Mouse (Mus musculus): Measurements from ENCODE around the gene Dnajb2. TPM values are rescaled to one million over a fixed set of nuclear protein-coding genes. Genes with fewer than 3 reads are reported as not detected.

Dnajb2 gene
- polyA plus RNA-seq, 1 experiment from 2014 or later: 16.9 TPM

DNA sequence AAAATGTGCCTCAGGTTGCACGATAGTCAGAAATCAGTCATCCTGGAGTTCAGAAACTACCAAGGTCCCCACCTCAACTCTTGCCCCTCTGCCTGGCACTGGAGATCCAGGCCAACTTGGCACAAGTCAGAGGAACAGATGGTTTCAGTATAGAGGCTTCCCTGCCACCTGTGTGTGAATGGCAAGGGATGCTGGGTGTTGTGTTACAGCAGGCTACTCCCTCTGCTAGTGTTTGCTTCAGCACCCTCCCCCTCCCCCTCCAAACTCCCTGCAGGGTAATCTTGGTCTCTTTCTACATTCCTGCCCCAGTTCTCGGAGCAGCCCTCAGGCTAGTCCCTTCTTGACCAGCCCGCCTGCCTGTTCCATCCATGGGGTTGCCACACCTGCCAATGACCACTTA, 14.3 kb downstream of the Dnajb2 start:
- H3K4me2 ChIP-seq: no peak overlapping the region
- H3K9me3 ChIP-seq (ENCODE audit: low read depth, low read length): no peaks in the 10 kb centered on the region
- H3K4me3 ChIP-seq (ENCODE audit: low read depth, low read length): no peak overlapping the region
- TF ChIP-seq CTCF (IDR thresholded peaks at IDR 0.05; ENCODE audit: low read depth): no peak
- 60% methylated on average over 3 of the region's 3 CpGs for WGBS
- ATAC-seq (ENCODE audit: insufficient read depth): no peak
- H3K9ac ChIP-seq: no peak overlapping the region
- no peak for DNase-seq
- H3K36me3 ChIP-seq (ENCODE audit: insufficient read depth): no peaks in the 10 kb centered on the region
- H3K4me1 ChIP-seq (ENCODE audit: insufficient read depth): peaks cover 7% of the 10 kb centered on the region; the same call in 1 of the 2 replicates
- H3K27me3 ChIP-seq (ENCODE audit: insufficient read depth, low read length): no peaks in the 10 kb centered on the region
- no peak overlapping the region for H3K27ac ChIP-seq (ENCODE audit: low read depth)

DNA sequence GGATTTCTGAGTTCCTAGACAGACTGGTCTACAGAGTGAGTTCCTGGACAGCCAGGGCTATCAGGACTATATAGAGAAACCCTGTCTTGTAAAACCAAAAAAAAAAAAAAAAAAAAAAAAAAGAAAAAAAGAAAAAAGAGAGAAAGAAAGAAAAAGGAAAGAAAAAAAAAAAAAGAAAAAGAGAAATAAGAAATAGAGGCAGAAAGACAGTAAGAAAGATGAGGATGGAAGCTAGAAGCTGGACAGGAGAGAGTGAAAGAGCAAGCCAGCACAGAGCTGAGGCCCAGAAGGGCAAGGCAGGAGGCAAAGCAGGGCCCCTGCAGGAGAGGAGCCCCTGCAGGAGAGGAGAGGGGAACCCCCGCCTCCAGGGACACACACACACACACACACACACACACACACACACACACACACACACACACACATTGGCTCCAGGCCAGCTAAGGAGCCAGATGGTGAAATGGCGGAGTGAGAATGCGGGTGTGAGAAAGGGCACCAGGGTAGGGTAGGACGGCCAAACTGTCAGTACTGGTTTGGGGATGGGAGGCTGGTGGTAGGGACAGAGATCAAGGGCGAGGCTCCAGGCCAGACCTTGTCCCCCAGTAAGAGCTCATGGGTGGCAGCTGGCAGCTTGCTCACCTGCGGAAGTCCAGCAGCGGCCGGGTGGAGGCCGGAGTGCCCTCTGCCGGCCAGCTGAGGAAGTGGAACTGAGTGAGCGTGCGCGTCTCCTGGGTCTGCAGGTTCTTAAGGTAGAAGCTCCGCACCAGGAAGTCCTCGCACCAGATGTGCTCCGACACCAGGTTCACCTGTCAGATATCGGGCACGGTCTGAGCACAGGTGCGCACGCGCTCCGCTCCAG, 15.1 kb downstream of the Dnajb2 start:
- peak; percentile 91 for TF ChIP-seq CTCF (IDR thresholded peaks at IDR 0.05; ENCODE audit: low read depth)
- no peaks in the 10 kb centered on the region for H3K9me3 ChIP-seq (ENCODE audit: low read depth, low read length)
- no peak overlapping the region for H3K9ac ChIP-seq

DNA sequence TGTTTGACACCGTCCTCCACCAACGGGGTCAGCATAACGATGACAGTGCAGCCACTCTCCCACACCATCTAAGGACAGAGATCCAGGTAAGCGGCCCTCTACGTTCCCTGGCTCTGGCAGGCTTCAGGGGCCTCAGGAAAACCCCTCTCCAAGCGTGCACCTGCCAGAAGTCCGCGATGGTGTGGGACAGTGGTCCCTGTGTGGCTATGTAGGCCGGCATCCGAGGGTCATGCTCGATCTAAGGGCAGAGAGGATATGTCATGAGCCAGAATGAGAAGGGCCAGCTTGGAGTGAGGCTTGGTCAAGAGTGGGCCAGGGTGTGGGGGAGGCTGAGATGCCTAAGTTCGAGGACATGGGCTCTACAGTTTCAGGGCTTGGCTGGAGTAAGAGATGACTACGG, 16.1 kb downstream of the Dnajb2 start:
- 65% methylated on average over 13 of the region's 13 CpGs for WGBS
- H3K4me2 ChIP-seq: no peak overlapping the region

More for the DNA sequence above, 15.1 kb downstream of the Dnajb2 start:
- peaks cover 7% of the 10 kb centered on the region; the same call in 1 of the 2 replicates for H3K4me1 ChIP-seq (ENCODE audit: insufficient read depth)
- peak overlapping the region; percentile 9; the same call in 1 of the 2 replicates for H3K4me3 ChIP-seq (ENCODE audit: low read depth, low read length)
- no peak overlapping the region for H3K27ac ChIP-seq (ENCODE audit: low read depth)
- H3K4me2 ChIP-seq: peak overlapping the region; percentile 54
- peak; percentile 22; the same call in 1 of the 2 replicates for ATAC-seq (ENCODE audit: insufficient read depth)
- DNase-seq: peak; percentile 80
- WGBS: 2% methylated on average over 22 of the region's 22 CpGs
- H3K36me3 ChIP-seq (ENCODE audit: insufficient read depth): no peaks in the 10 kb centered on the region
- H3K27me3 ChIP-seq (ENCODE audit: insufficient read depth, low read length): no peaks in the 10 kb centered on the region

DNA sequence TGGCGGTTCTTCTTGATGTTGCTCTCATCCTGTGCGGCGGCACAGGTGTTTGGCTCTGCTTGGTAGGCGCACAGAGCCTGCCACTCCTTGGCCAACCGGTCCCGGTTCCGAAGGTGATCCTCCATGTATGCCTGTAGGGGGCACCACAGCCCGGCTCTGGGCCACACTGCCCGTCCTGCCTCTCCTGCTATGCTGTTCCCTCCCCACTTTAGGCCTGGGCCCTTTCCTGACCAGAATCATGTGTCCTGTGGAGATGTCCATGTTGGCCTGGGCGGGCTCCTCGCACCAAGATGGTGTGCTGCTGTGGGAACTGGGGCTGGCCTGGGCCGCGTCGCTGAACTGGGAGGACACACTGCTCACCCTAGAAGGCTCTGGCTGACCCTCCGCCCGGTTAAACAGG, 16.8 kb downstream of the Dnajb2 start:
- Histone ChIP-seq H3K9ac (no peak overlapping the region), H3K27ac (ENCODE audit: low read depth) (no peak overlapping the region), H3K4me2 (no peak overlapping the region), H3K4me3 (ENCODE audit: low read depth, low read length) (no peak overlapping the region), H3K36me3 (ENCODE audit: insufficient read depth) (no peaks in the 10 kb centered on the region), H3K4me1 (ENCODE audit: insufficient read depth) (peaks cover 4% of the 10 kb centered on the region; the same call in 1 of the 2 replicates), H3K27me3 (ENCODE audit: insufficient read depth, low read length) (no peaks in the 10 kb centered on the region), H3K9me3 (ENCODE audit: low read depth, low read length) (no peaks in the 10 kb centered on the region)
- no peak for TF ChIP-seq CTCF (IDR thresholded peaks at IDR 0.05; ENCODE audit: low read depth)
- WGBS: 65% methylated on average over 16 of the region's 16 CpGs
- DNase-seq (no peak), ATAC-seq (ENCODE audit: insufficient read depth) (no peak)

More for the DNA sequence above, 16.1 kb downstream of the Dnajb2 start:
- Histone ChIP-seq H3K27ac (ENCODE audit: low read depth) (no peak overlapping the region), H3K4me1 (ENCODE audit: insufficient read depth) (peaks cover 7% of the 10 kb centered on the region; the same call in 1 of the 2 replicates), H3K9me3 (ENCODE audit: low read depth, low read length) (no peaks in the 10 kb centered on the region), H3K36me3 (ENCODE audit: insufficient read depth) (no peaks in the 10 kb centered on the region), H3K27me3 (ENCODE audit: insufficient read depth, low read length) (no peaks in the 10 kb centered on the region), H3K9ac (no peak overlapping the region), H3K4me3 (ENCODE audit: low read depth, low read length) (no peak overlapping the region)
- no peak for TF ChIP-seq CTCF (IDR thresholded peaks at IDR 0.05; ENCODE audit: low read depth)
- ATAC-seq (ENCODE audit: insufficient read depth) (no peak), DNase-seq (no peak)

DNA sequence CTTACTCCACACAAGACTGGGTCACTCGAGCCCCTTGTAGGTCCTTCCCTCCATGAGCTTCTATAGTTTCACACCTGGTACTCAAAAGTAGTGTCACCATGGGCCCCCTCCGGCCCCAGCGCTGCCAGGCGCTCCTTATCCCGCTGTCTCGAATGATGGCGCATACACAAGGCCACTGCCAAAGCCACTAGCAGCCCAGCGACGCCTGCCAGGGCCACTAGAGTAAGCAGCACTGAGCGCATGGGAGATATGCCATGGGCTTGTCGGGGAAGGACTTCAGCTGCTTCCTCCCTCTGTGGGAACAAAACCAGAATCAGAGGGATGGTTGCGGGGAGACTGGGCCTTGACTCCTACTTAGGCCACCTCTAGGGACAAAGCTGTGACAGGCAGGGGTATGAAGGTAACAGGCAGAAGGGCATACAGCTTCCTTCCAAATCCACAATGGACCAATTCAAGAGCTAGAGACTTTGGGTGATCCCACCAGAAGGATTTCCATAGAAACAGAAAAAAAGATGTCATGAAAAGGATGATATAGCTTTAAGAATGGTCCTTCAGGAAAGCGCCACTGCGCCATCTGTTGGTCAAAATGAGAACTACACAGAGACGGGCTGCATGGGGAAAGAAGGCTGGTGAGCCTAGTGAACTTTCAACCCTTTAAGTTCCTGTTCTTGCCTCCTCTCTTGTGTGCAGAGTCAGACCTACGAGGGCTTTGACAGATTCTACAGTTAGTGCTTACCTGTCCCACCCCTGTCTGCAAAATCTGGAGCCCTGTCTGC, 17.8 kb downstream of the Dnajb2 start:
- Histone ChIP-seq H3K27me3 (ENCODE audit: insufficient read depth, low read length) (no peaks in the 10 kb centered on the region), H3K36me3 (ENCODE audit: insufficient read depth) (no peaks in the 10 kb centered on the region), H3K27ac (ENCODE audit: low read depth) (no peak overlapping the region), H3K4me2 (no peak overlapping the region), H3K9ac (no peak overlapping the region), H3K4me1 (ENCODE audit: insufficient read depth) (no peaks in the 10 kb centered on the region), H3K4me3 (ENCODE audit: low read depth, low read length) (no peak overlapping the region), H3K9me3 (ENCODE audit: low read depth, low read length) (no peaks in the 10 kb centered on the region)
- 58% methylated on average over 16 of the region's 16 CpGs for WGBS
- ATAC-seq (ENCODE audit: insufficient read depth): no peak
- DNase-seq: peak; percentile 91
- TF ChIP-seq CTCF (IDR thresholded peaks at IDR 0.05; ENCODE audit: low read depth): peak; percentile 92

DNA sequence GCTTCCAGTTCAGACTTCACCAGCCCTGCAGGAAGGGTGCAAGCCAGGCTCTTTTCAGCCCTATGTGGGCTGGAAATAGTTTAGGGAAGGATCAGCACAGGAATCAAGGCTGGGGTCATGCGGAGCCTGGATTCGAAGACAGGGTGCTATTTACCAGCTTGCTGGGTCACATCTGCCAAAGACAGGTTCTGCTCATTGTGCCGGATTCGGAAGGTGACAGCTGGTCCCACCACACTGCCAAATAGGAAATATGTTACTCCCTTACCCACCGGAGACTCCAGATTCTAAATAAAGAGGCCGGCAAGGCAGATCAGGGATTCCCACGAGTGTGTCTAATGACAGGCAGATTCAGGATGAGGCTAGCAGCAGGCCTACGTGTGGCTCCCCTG, 18.4 kb downstream of the Dnajb2 start:
- Histone ChIP-seq H3K27ac (ENCODE audit: low read depth) (no peak overlapping the region), H3K27me3 (ENCODE audit: insufficient read depth, low read length) (no peaks in the 10 kb centered on the region), H3K36me3 (ENCODE audit: insufficient read depth) (no peaks in the 10 kb centered on the region), H3K4me3 (ENCODE audit: low read depth, low read length) (no peak overlapping the region), H3K9ac (no peak overlapping the region), H3K9me3 (ENCODE audit: low read depth, low read length) (no peaks in the 10 kb centered on the region), H3K4me2 (no peak overlapping the region), H3K4me1 (ENCODE audit: insufficient read depth) (no peaks in the 10 kb centered on the region)
- DNase-seq (no peak), ATAC-seq (ENCODE audit: insufficient read depth) (no peak)
- no peak for TF ChIP-seq CTCF (IDR thresholded peaks at IDR 0.05; ENCODE audit: low read depth)
- 65% methylated on average over 8 of the region's 8 CpGs for WGBS

DNA sequence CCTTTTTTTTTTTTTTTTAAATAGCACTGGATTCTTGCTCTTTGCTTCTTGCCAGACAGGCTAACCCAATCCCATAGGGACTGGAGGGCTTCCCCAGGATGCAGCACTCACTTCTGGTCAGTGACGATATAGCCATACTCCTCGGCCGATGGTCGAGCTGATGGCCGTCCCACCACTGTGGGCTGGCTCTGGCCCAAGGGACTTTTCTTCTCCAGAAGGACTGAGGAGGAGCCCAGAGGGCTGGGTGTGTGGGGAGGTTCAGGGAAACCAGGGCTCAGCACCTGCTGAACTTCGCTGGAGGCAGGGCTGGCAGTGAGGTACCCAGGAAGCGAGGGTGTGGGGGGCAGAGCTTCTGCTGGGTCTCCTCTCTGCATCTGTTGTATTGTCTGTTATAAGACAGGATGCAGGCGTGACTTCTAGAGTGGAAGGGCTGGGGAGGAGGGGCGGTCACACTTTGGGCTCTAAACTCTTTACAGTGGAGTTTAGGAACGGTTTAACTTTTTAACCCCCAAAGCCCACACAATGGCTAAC, 19.4 kb downstream of the Dnajb2 start:
- H3K27ac ChIP-seq (ENCODE audit: low read depth): no peak overlapping the region
- no peaks in the 10 kb centered on the region for H3K27me3 ChIP-seq (ENCODE audit: insufficient read depth, low read length)
- TF ChIP-seq CTCF (IDR thresholded peaks at IDR 0.05; ENCODE audit: low read depth): no peak
- no peaks in the 10 kb centered on the region for H3K4me1 ChIP-seq (ENCODE audit: insufficient read depth)
- no peak overlapping the region for H3K4me3 ChIP-seq (ENCODE audit: low read depth, low read length)
- no peaks in the 10 kb centered on the region for H3K9me3 ChIP-seq (ENCODE audit: low read depth, low read length)
- no peaks in the 10 kb centered on the region for H3K36me3 ChIP-seq (ENCODE audit: insufficient read depth)
- ATAC-seq (ENCODE audit: insufficient read depth) (no peak), DNase-seq (no peak)
- H3K4me2 ChIP-seq: no peak overlapping the region
- 62% methylated on average over 10 of the region's 10 CpGs for WGBS
- H3K9ac ChIP-seq: no peak overlapping the region
